Mouse (Mus musculus): ENCODE results near the gene Olfr671.

GRCm38 (mm10) chr7:105028360-105028759 lies 49.4 kb upstream of the Olfr671 start, which contains the start of gene Olfr675:
- TF ChIP-seq CTCF (IDR thresholded peaks at IDR 0.05; ENCODE audit: borderline replicate concordance, control insufficient read depth, extremely low read depth, insufficient read depth, low read length, poor library complexity) (no peak), POLR2A (IDR thresholded peaks at IDR 0.05; ENCODE audit: control insufficient read depth, extremely low read depth, insufficient read depth, low read length, poor library complexity) (no peak)
